Mouse (Mus musculus): ENCODE measurements around the gene Tnfrsf21. TPM values are rescaled to one million over a fixed set of nuclear protein-coding genes. Genes with fewer than 3 reads are reported as not detected.

The Tnfrsf21 gene
- polyA plus RNA-seq, 1 experiment: 2.6 TPM

DNA sequence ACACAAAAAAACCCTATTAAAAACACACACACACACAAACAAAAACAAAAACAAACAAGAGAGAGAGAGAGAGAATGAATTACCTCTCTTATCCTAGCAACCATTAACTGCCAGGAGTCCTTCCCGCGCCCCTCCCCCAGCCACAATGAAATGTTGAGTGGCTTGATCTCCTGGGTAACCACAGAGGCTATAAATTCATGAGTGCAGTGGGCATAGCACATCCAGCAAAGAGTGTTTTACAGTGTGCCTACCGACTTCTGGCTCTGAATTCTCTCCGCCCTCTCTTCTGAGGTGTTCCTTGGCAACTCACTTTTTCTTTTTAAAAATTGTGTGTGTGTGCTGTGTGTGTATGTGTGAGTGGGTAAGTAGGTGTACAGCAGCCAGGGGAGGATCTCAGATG lies 38.0 kb upstream of the Tnfrsf21 start:
- Histone ChIP-seq H3K79me2 (ENCODE audit: control insufficient read depth, insufficient read depth) (no peaks in the 10 kb centered on the region), H3ac (ENCODE audit: control insufficient read depth, insufficient read length) (no peak overlapping the region), H3K4me3 (no peak overlapping the region), H3K36me3 (ENCODE audit: control insufficient read depth, insufficient read depth) (no peaks in the 10 kb centered on the region), H3K27me3 (ENCODE audit: control insufficient read depth, insufficient read depth, insufficient read length) (no peaks in the 10 kb centered on the region), H3K4me2 (ENCODE audit: low read depth) (no peak overlapping the region)
- TF ChIP-seq TCF12 (IDR thresholded peaks at IDR 0.05; ENCODE audit: insufficient read depth, poor library complexity, severe bottlenecking) (no peak), REST (IDR thresholded peaks at IDR 0.05; ENCODE audit: insufficient read depth, insufficient read length) (no peak), CEBPB (IDR thresholded peaks at IDR 0.05; ENCODE audit: insufficient read depth, poor library complexity, severe bottlenecking) (no peak), SRF (IDR thresholded peaks at IDR 0.05; ENCODE audit: control insufficient read depth, insufficient read length, low read depth) (no peak), POLR2A (IDR thresholded peaks at IDR 0.05; ENCODE audit: insufficient read length, low read depth) (no peak), USF1 (IDR thresholded peaks at IDR 0.05; ENCODE audit: low read depth) (no peak), POLR2AphosphoS2 (IDR thresholded peaks at IDR 0.05; ENCODE audit: insufficient read length, low read depth) (no peak), MYOG (IDR thresholded peaks at IDR 0.05; ENCODE audit: control insufficient read depth in 1 of 3, insufficient read depth in 1 of 3, insufficient read length in 2 of 3, low read depth in 2 of 3) (no peak), E2F4 (IDR thresholded peaks at IDR 0.05; ENCODE audit: insufficient read depth) (no peak), TCF3 (IDR thresholded peaks at IDR 0.05; ENCODE audit: insufficient read length, low read depth) (no peak), MYOD1 (IDR thresholded peaks at IDR 0.05; ENCODE audit: control insufficient read depth in 1 of 3, insufficient read length in 2 of 3, low read depth in 2 of 3) (no peak), MAX (IDR thresholded peaks at IDR 0.05; ENCODE audit: low read depth) (no peak)

DNA sequence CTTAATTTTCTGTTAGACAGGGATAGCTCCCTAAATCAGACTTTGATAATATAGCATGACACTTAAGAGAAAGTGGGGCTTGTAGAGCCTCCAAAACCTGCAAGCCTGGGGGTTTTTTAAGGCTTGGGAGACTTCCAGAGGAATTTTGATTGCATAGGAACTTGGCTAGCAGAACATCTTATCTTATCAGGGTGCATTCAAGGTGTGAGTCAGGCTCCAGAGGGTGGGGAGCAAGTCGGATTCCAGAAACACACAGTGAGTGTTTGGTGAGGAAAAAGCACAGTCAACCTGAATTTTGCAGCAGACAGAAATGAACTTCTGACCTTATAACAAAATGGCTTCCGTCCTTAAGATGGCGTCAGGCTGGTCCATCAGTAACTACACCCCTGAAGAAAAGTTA lies 34.5 kb upstream of the Tnfrsf21 start:
- Histone ChIP-seq H3K4me2 (ENCODE audit: low read depth) (no peak overlapping the region), H3ac (ENCODE audit: control insufficient read depth, insufficient read length) (no peak overlapping the region), H3K79me2 (ENCODE audit: control insufficient read depth, insufficient read depth) (no peaks in the 10 kb centered on the region), H3K36me3 (ENCODE audit: control insufficient read depth, insufficient read depth) (no peaks in the 10 kb centered on the region), H3K27me3 (ENCODE audit: control insufficient read depth, insufficient read depth, insufficient read length) (no peaks in the 10 kb centered on the region), H3K4me3 (no peak overlapping the region)
- TF ChIP-seq POLR2AphosphoS2 (IDR thresholded peaks at IDR 0.05; ENCODE audit: insufficient read length, low read depth) (no peak), USF1 (IDR thresholded peaks at IDR 0.05; ENCODE audit: low read depth) (no peak), TCF12 (IDR thresholded peaks at IDR 0.05; ENCODE audit: insufficient read depth, poor library complexity, severe bottlenecking) (no peak), SRF (IDR thresholded peaks at IDR 0.05; ENCODE audit: control insufficient read depth, insufficient read length, low read depth) (no peak), CEBPB (IDR thresholded peaks at IDR 0.05; ENCODE audit: insufficient read depth, poor library complexity, severe bottlenecking) (no peak), MYOD1 (IDR thresholded peaks at IDR 0.05; ENCODE audit: control insufficient read depth in 1 of 3, insufficient read length in 2 of 3, low read depth in 2 of 3) (no peak), MAX (IDR thresholded peaks at IDR 0.05; ENCODE audit: low read depth) (no peak), REST (IDR thresholded peaks at IDR 0.05; ENCODE audit: insufficient read depth, insufficient read length) (no peak), TCF3 (IDR thresholded peaks at IDR 0.05; ENCODE audit: insufficient read length, low read depth) (no peak), POLR2A (IDR thresholded peaks at IDR 0.05; ENCODE audit: insufficient read length, low read depth) (no peak), MYOG (IDR thresholded peaks at IDR 0.05; ENCODE audit: control insufficient read depth in 1 of 3, insufficient read depth in 1 of 3, insufficient read length in 2 of 3, low read depth in 2 of 3) (no peak), E2F4 (IDR thresholded peaks at IDR 0.05; ENCODE audit: insufficient read depth) (no peak)

DNA sequence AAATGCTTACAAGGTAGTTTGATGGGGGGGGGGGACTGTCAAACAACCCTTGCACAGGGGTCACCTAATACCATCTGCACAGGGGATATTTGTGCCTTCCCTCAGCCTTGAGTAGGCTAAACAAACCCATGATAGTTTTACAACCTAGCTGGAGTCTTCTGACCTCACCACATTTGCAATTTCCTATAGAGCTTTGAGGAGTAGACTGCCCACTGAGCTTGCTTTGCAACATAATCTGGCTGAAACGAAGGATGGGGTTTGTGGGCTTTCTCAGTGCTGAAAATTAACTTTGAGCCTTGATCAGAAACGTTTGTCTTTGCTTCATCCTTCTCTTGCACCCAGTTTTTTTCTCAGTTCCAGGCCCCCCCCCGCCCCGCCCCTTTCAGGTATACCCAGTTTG lies 33.8 kb upstream of the Tnfrsf21 start:
- Histone ChIP-seq H3K79me2 (ENCODE audit: control insufficient read depth, insufficient read depth) (no peaks in the 10 kb centered on the region), H3K36me3 (ENCODE audit: control insufficient read depth, insufficient read depth) (no peaks in the 10 kb centered on the region), H3K4me2 (ENCODE audit: low read depth) (no peak overlapping the region), H3K4me3 (no peak overlapping the region), H3ac (ENCODE audit: control insufficient read depth, insufficient read length) (no peak overlapping the region), H3K27me3 (ENCODE audit: control insufficient read depth, insufficient read depth, insufficient read length) (no peaks in the 10 kb centered on the region)
- TF ChIP-seq POLR2A (IDR thresholded peaks at IDR 0.05; ENCODE audit: insufficient read length, low read depth) (no peak), CEBPB (IDR thresholded peaks at IDR 0.05; ENCODE audit: insufficient read depth, poor library complexity, severe bottlenecking) (no peak), USF1 (IDR thresholded peaks at IDR 0.05; ENCODE audit: low read depth) (no peak), TCF12 (IDR thresholded peaks at IDR 0.05; ENCODE audit: insufficient read depth, poor library complexity, severe bottlenecking) (no peak), SRF (IDR thresholded peaks at IDR 0.05; ENCODE audit: control insufficient read depth, insufficient read length, low read depth) (no peak), MYOD1 (IDR thresholded peaks at IDR 0.05; ENCODE audit: control insufficient read depth in 1 of 3, insufficient read length in 2 of 3, low read depth in 2 of 3) (no peak), REST (IDR thresholded peaks at IDR 0.05; ENCODE audit: insufficient read depth, insufficient read length) (no peak), TCF3 (IDR thresholded peaks at IDR 0.05; ENCODE audit: insufficient read length, low read depth) (no peak), E2F4 (IDR thresholded peaks at IDR 0.05; ENCODE audit: insufficient read depth) (no peak), MAX (IDR thresholded peaks at IDR 0.05; ENCODE audit: low read depth) (no peak), POLR2AphosphoS2 (IDR thresholded peaks at IDR 0.05; ENCODE audit: insufficient read length, low read depth) (no peak), MYOG (IDR thresholded peaks at IDR 0.05; ENCODE audit: control insufficient read depth in 1 of 3, insufficient read depth in 1 of 3, insufficient read length in 2 of 3, low read depth in 2 of 3) (no peak)

- Histone ChIP-seq H3ac (ENCODE audit: control insufficient read depth, insufficient read length) (no peak overlapping the region), H3K27me3 (ENCODE audit: control insufficient read depth, insufficient read depth, insufficient read length) (no peaks in the 10 kb centered on the region), H3K36me3 (ENCODE audit: control insufficient read depth, insufficient read depth) (no peaks in the 10 kb centered on the region), H3K4me2 (ENCODE audit: low read depth) (no peak overlapping the region), H3K79me2 (ENCODE audit: control insufficient read depth, insufficient read depth) (no peaks in the 10 kb centered on the region), H3K4me3 (no peak overlapping the region)
- TF ChIP-seq E2F4 (IDR thresholded peaks at IDR 0.05; ENCODE audit: insufficient read depth) (no peak), MYOD1 (IDR thresholded peaks at IDR 0.05; ENCODE audit: control insufficient read depth in 1 of 3, insufficient read length in 2 of 3, low read depth in 2 of 3) (no peak), REST (IDR thresholded peaks at IDR 0.05; ENCODE audit: insufficient read depth, insufficient read length) (no peak), SRF (IDR thresholded peaks at IDR 0.05; ENCODE audit: control insufficient read depth, insufficient read length, low read depth) (no peak), POLR2A (IDR thresholded peaks at IDR 0.05; ENCODE audit: insufficient read length, low read depth) (no peak), CEBPB (IDR thresholded peaks at IDR 0.05; ENCODE audit: insufficient read depth, poor library complexity, severe bottlenecking) (no peak), MYOG (IDR thresholded peaks at IDR 0.05; ENCODE audit: control insufficient read depth in 1 of 3, insufficient read depth in 1 of 3, insufficient read length in 2 of 3, low read depth in 2 of 3) (no peak), USF1 (IDR thresholded peaks at IDR 0.05; ENCODE audit: low read depth) (no peak), MAX (IDR thresholded peaks at IDR 0.05; ENCODE audit: low read depth) (no peak), POLR2AphosphoS2 (IDR thresholded peaks at IDR 0.05; ENCODE audit: insufficient read length, low read depth) (no peak)
Measured at GRCm38 (mm10) chr17:42985837-42986589, 30.3 kb upstream of the Tnfrsf21 start.

Data from myocyte (in vitro differentiated cells).